Mouse (Mus musculus) midbrain, embryonic 16.5 days (tissue): Measurements from ENCODE around the gene Gm12695. TPM values are rescaled to one million over a fixed set of nuclear protein-coding genes. Genes with fewer than 3 reads are reported as not detected.

Source experiments
- ATAC-seq: fragments of 200-750 bp; cut with Nextera tagmentation; 2 replicates; pipeline ENCODE4 v1.8.0; 2017; ENCODE audit warnings: moderate TSS enrichment
- H3K27ac ChIP-seq: fragments of 300-500 bp; sonication (generic); 2 replicates; pipeline ENCODE4 v1.5.1; 2014; ENCODE audit warnings: mild to moderate bottlenecking, low read length, mixed read lengths
- H3K27me3 ChIP-seq: fragments of 300-500 bp; sonication (generic); 2 replicates; pipeline ENCODE4 v1.6.1; 2014; ENCODE audit warnings: low read depth, low read length, mixed read lengths; ENCODE audit not compliant: control insufficient read depth, insufficient read depth
- H3K36me3 ChIP-seq: fragments of 300-500 bp; sonication (generic); 2 replicates; pipeline ENCODE4 v1.6.1; 2014; ENCODE audit warnings: mild to moderate bottlenecking, low read length, moderate library complexity, mixed read lengths; ENCODE audit not compliant: control insufficient read depth, insufficient read depth
- H3K4me1 ChIP-seq: fragments of 300-500 bp; sonication (generic); 2 replicates; pipeline ENCODE4 v1.6.1; 2014; ENCODE audit warnings: mild to moderate bottlenecking, low read length, mixed read lengths; ENCODE audit not compliant: control insufficient read depth, insufficient read depth
- H3K4me2 ChIP-seq: fragments of 300-500 bp; sonication (generic); 2 replicates; pipeline ENCODE4 v1.6.1; 2014; ENCODE audit warnings: mild to moderate bottlenecking, low read length, mixed read lengths
- H3K4me3 ChIP-seq: fragments of 300-500 bp; sonication (generic); 2 replicates; pipeline ENCODE4 v1.5.1; 2014; ENCODE audit warnings: low read depth, mild to moderate bottlenecking, low read length, moderate library complexity, mixed read lengths
- H3K9ac ChIP-seq: fragments of 300-500 bp; sonication (generic); 2 replicates; pipeline ENCODE4 v1.6.1; 2014; ENCODE audit warnings: low read depth, low read length, mixed read lengths
- H3K9me3 ChIP-seq: fragments of 300-500 bp; sonication (generic); replicated peaks from 2 replicates; pipeline ENCODE4 v1.6.1; 2014; ENCODE audit warnings: mild to moderate bottlenecking, low read length, mixed read lengths; ENCODE audit not compliant: control insufficient read depth, poor library complexity, severe bottlenecking
- WGBS: fragments of 180-500 bp; shearing (Covaris S2); extraction: QIAGEN DNeasy Blood & Tissue Kit; methylation state at CpG from one replicate; pipeline ENCODE4 v1.1.7; 2014; 5-methylcytosine and 5-hydroxymethylcytosine counted together
- polyA plus RNA-seq: library from polyadenylated mRNA; unstranded; fragments of >200 nt; fragmentation: Nextera tagmentation; extraction: Ambion mirVana; gene quantifications from 2 replicates; pipeline ENCODE4 v1.2.1, GENCODE M21; 2015

Gene Gm12695
- polyA plus RNA-seq, 1 experiment from 2014 or later: not detected

DNA sequence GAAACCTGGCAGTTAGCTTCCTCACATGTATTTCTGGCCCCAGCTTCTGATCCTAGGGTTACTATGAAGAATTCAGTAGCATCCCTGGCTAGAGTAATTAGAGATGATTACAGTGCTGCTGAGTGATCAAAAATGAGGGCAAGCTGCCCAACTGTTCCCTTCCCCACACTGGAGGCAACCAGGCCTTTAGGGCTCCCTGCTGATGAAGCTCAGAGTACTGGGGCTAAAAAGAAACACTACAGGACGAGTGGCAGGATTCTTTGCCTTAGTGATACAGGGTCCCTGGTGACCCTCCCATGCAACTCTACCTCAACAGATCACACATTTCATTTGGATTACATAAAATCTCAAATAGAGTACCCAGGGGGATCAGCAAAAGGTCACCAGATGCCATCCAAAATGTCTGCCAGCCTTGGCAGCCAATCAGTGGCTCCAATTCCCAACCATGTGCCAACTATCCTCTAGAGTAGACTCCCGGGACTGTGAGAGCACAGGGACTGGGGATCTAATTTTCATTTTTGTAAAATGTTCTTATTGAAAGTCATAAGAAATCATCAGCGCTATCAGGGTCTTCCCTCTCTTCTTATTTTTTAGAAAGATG is 11.9 kb downstream of the Gm12695 start:
- no peak for ATAC-seq
- WGBS: 68% methylated on average over 3 of the region's 3 CpGs
- no peaks in the 10 kb centered on the region for H3K27me3 ChIP-seq

GRCm38 (mm10) chr4:96766396-96766998 is 18.5 kb downstream of the Gm12695 start:
- Histone ChIP-seq H3K27ac (no peak overlapping the region), H3K27me3 (no peaks in the 10 kb centered on the region), H3K4me1 (no peaks in the 10 kb centered on the region), H3K4me2 (no peak overlapping the region), H3K9me3 (no peaks in the 10 kb centered on the region), H3K9ac (no peak overlapping the region), H3K36me3 (no peaks in the 10 kb centered on the region), H3K4me3 (no peak overlapping the region)
- 54% methylated on average over 2 of the region's 2 CpGs for WGBS
- ATAC-seq: no peak

More for the DNA sequence above, 11.9 kb downstream of the Gm12695 start:
- no peak overlapping the region for H3K9ac ChIP-seq
- no peaks in the 10 kb centered on the region for H3K9me3 ChIP-seq
- H3K4me3 ChIP-seq: no peak overlapping the region
- H3K4me2 ChIP-seq: no peak overlapping the region
- no peak overlapping the region for H3K27ac ChIP-seq
- H3K4me1 ChIP-seq: no peaks in the 10 kb centered on the region
- no peaks in the 10 kb centered on the region for H3K36me3 ChIP-seq

- H3K36me3 ChIP-seq: no peaks in the 10 kb centered on the region
- ATAC-seq: no peak
- no peak overlapping the region for H3K27ac ChIP-seq
- no peaks in the 10 kb centered on the region for H3K4me1 ChIP-seq
- no peak overlapping the region for H3K4me3 ChIP-seq
- WGBS: 73% methylated on average over 1 of the region's 1 CpGs
- H3K27me3 ChIP-seq: no peaks in the 10 kb centered on the region
- no peaks in the 10 kb centered on the region for H3K9me3 ChIP-seq
- no peak overlapping the region for H3K4me2 ChIP-seq
- no peak overlapping the region for H3K9ac ChIP-seq
Measured at GRCm38 (mm10) chr4:96751953-96752352, 33.0 kb downstream of the Gm12695 start.

DNA sequence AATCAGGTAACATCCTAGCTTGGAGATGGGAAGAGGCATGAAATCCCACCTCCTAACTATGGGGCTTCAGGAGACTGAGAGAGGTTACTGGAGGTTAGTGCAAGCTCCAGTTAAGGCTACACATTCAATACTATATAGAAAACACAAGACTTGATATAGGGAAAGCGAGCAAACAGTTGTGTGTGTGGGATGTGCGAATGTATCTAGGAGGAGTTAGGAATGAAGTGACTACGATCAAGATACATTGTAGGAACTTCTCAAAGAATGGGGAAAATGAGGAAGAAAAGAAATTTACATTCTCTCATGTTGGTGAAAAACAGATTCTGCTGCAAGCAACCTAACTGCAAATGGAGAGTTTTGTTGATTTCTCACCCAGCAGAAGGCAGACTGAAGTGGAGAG is 44.5 kb downstream of the Gm12695 start:
- no peak overlapping the region for H3K4me3 ChIP-seq
- H3K9ac ChIP-seq: no peak overlapping the region
- H3K27me3 ChIP-seq: no peaks in the 10 kb centered on the region
- no peaks in the 10 kb centered on the region for H3K36me3 ChIP-seq
- no peaks in the 10 kb centered on the region for H3K4me1 ChIP-seq
- no peak for ATAC-seq
- H3K4me2 ChIP-seq: no peak overlapping the region
- 97% methylated on average over 3 of the region's 3 CpGs for WGBS
- no peak overlapping the region for H3K27ac ChIP-seq
- H3K9me3 ChIP-seq: no peaks in the 10 kb centered on the region

- Histone ChIP-seq H3K9ac (no peak overlapping the region), H3K4me1 (no peaks in the 10 kb centered on the region), H3K27me3 (no peaks in the 10 kb centered on the region), H3K4me3 (no peak overlapping the region), H3K4me2 (no peak overlapping the region), H3K27ac (no peak overlapping the region), H3K36me3 (no peaks in the 10 kb centered on the region), H3K9me3 (no peaks in the 10 kb centered on the region)
- WGBS: 64% methylated on average over 4 of the region's 4 CpGs
- no peak for ATAC-seq
Measured at GRCm38 (mm10) chr4:96729256-96729655, 55.7 kb downstream of the Gm12695 start.

DNA sequence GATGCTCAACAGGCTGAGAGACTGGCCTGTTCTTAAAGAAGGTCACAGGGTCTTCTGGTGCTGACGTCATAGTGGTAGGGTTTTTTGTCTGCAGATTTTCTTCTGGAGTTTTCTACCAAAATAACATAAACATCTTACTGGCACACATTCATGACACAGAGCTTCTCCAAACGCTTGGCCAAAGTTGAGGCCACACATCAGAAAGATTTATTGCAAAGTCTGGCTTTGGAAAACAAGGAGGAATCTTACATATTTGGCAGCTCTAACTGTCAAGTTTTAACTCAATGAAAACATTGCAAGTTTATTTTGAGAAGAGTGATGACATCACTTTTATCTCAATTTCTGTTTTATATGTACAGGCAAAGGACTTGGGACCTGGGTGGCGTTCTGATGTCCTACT is 56.8 kb downstream of the Gm12695 start:
- H3K9ac ChIP-seq: no peak overlapping the region
- H3K4me1 ChIP-seq: no peaks in the 10 kb centered on the region
- ATAC-seq: no peak
- WGBS: 86% methylated on average over 3 of the region's 3 CpGs
- no peaks in the 10 kb centered on the region for H3K27me3 ChIP-seq
- H3K4me2 ChIP-seq: no peak overlapping the region
- H3K36me3 ChIP-seq: no peaks in the 10 kb centered on the region
- no peak overlapping the region for H3K27ac ChIP-seq
- no peak overlapping the region for H3K4me3 ChIP-seq
- H3K9me3 ChIP-seq: no peaks in the 10 kb centered on the region

DNA sequence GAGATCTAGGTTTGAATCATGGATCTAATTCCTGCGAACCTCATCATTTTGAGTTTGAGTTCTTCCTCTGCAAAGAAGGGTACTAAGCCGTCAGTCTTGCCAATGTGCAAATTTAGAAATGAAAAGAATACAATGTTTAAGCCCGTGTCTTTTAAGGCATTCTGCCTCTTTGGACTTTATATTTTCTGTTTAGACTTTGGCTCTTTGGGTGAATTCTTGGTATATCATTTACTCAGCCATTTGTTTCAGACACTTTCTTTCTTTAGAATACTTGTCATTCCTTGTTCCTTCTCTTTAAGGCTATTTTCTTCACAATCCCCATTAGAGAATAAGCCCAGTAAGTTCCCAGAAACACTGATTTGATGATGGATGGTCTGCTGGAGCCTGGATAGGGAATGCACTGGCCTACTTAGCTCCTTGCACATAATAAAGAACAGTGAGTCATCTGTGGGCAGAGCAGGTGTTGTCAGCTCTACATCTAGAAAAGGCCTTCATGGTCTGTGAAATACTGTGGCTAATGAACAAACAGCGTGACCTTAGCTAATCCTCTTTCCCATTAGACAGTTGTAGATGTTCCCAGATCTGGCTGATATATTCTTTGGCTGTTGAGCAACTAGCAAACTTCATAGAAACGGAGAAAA is 59.5 kb downstream of the Gm12695 start:
- no peaks in the 10 kb centered on the region for H3K36me3 ChIP-seq
- WGBS: 78% methylated on average over 5 of the region's 5 CpGs
- H3K27me3 ChIP-seq: no peaks in the 10 kb centered on the region
- no peak overlapping the region for H3K9ac ChIP-seq
- H3K4me3 ChIP-seq: no peak overlapping the region
- H3K9me3 ChIP-seq: no peaks in the 10 kb centered on the region
- ATAC-seq: no peak
- H3K4me1 ChIP-seq: no peaks in the 10 kb centered on the region
- H3K4me2 ChIP-seq: no peak overlapping the region
- H3K27ac ChIP-seq: no peak overlapping the region

- Histone ChIP-seq H3K4me2 (no peak overlapping the region), H3K27ac (no peak overlapping the region), H3K27me3 (no peaks in the 10 kb centered on the region), H3K9ac (no peak overlapping the region), H3K9me3 (no peaks in the 10 kb centered on the region), H3K4me3 (no peak overlapping the region), H3K4me1 (0 out of 2 replicates have a peak, but pooled peaks cover 3% of the 10 kb centered on the region), H3K36me3 (no peaks in the 10 kb centered on the region)
- 89% methylated on average over 2 of the region's 2 CpGs for WGBS
- ATAC-seq: no peak
Measured at GRCm38 (mm10) chr4:96722301-96722700, 62.7 kb downstream of the Gm12695 start.
